Mouse (Mus musculus): ENCODE measurements at regions not wholly inside any gene's neighbourhood (a gene's known extent, or its start where the extent isn't known, plus 50 kb on each side); places are given as distances from the start of the nearest gene placed in this dataset.

DNA sequence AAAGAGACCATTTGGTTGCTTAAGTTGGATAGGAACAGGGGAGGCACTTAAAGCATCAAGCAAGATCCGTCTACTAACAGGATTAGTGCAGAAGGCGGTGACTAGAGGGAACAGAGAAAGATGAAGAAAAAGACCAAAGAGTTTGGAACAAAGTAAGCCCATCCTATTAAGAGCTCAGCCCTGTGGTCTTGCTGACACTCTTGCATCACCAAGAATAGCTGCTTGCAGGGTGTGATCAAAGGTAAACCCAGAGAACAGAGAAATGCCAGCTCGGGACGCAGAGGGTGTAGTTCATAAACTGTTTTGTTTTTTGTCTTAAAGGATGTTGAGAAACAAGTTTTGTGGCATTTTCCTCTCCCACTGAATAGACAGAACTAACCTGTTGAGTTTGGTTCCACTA, 574.8 kb downstream of the Slc4a3 start:
- TF ChIP-seq CTCF (IDR thresholded peaks at IDR 0.05; ENCODE audit: insufficient read depth, low read length) (no peak), POLR2A (IDR thresholded peaks at IDR 0.05; ENCODE audit: borderline replicate concordance, extremely low read depth, low read depth, low read length) (no peak)
